Mouse (Mus musculus): ENCODE data around the gene Mup17. TPM values are rescaled to one million over a fixed set of nuclear protein-coding genes. Genes with fewer than 3 reads are reported as not detected.
"Not testable (repeated sequence)": the region's sequence is repeated elsewhere in the genome, so short reads cannot be mapped to it uniquely, and the experiment has no call there.

The Mup17 gene
- not detected in 2 replicates for total RNA-seq (2015; ENCODE audit: low replicate concordance)
- not detected in 2 replicates for total RNA-seq (2017; ENCODE audit: low replicate concordance)

DNA sequence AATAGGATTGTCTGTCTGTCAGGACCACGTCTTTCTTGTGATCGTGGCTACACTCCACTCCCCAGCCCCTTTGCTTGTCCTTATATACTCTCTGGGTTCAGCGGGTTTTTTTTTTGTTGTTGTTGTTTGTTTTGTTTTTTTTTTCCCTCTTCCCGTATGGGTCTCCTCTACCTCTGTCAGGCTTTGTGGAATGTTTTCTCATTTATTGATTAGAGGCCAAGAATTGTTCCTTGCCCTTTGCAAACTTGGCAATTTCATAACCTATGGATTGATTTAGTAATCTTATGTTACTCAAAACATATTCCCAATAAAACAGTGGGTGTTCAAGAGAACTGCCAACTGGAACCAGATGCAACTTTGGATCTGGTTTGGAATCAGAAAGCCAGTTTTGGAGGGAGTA lies at the start of gene Mup17:
Gene Mup17 (minus strand): TSS at position 101 of the 400 bp plus-strand sequence.
- not testable (repeated sequence) for ATAC-seq (replicated peaks; ENCODE audit: low FRiP score, poor library complexity, severe bottlenecking)

DNA sequence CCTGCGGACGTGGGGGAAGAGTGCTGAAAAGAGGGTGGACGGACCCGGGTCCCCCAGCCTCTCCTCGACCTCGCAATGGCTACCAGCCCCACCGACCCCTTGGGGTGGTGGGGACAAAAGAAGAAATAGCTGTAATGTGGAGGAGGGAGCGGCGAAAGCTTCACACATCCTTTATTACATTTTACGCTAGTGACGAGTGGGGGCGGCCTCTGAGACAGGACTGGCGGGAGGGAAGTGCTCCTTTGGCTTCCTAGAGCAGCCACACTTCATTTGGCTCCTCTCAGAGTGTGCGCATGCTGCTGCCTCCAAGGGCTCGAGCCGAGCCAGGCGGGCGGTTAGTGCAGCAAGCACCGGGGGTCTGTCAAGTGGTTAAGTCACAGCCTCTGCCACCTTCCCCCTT lies 24.1 kb downstream of the Mup17 start:
- not testable (repeated sequence) for ATAC-seq (replicated peaks; ENCODE audit: low FRiP score, poor library complexity, severe bottlenecking)

DNA sequence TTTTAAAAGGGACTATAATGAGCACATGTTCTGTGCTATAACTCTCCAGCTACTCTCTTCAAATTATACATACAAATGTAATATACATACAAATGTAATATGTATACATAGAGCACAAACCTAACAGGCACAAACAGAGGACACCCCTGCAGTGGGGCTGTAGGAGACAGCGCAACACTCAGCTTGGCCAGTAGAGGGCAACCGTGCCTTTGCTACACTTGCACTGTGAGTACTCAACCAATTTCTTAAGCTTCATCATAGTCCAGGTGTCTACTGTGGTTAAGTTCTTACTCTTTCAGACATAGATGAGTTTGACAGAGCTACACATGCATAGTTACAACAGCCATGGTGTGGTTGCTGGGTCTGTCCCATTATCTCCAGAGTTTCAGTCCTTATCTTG lies 39.8 kb downstream of the Mup17 start:
- ATAC-seq (replicated peaks; ENCODE audit: low FRiP score, poor library complexity, severe bottlenecking) = not testable (repeated sequence)

Other genes starting within 250 kb of the Mup17 start
- gene Mup15, start 156.1 kb downstream of the Mup17 start, total RNA-seq (2015; ENCODE audit: low replicate concordance) = not detected in 2 replicates
- gene Mup15, start 156.1 kb downstream of the Mup17 start, total RNA-seq (2017; ENCODE audit: low replicate concordance) = not detected in 2 replicates
- gene Mup16, start 76.3 kb downstream of the Mup17 start, total RNA-seq (2015; ENCODE audit: low replicate concordance) = not detected in 2 replicates
- not detected in 2 replicates for gene Mup16, start 76.3 kb downstream of the Mup17 start, total RNA-seq (2017; ENCODE audit: low replicate concordance)
- gene Mup18, start 78.3 kb upstream of the Mup17 start, total RNA-seq (2015; ENCODE audit: low replicate concordance) = not detected in 2 replicates
- not detected in 2 replicates for gene Mup18, start 78.3 kb upstream of the Mup17 start, total RNA-seq (2017; ENCODE audit: low replicate concordance)
- not detected in 2 replicates for gene Mup19, start 186.4 kb upstream of the Mup17 start, total RNA-seq (2015; ENCODE audit: low replicate concordance)
- gene Mup19, start 186.4 kb upstream of the Mup17 start, total RNA-seq (2017; ENCODE audit: low replicate concordance) = not detected in 2 replicates
- not detected in 2 replicates for gene Mup5, start 239.4 kb upstream of the Mup17 start, total RNA-seq (2015; ENCODE audit: low replicate concordance)
- not detected in 2 replicates for gene Mup5, start 239.4 kb upstream of the Mup17 start, total RNA-seq (2017; ENCODE audit: low replicate concordance)

Measured in erythroid progenitor cell, adult 5-6 weeks (primary cell).